19 mouse cellular contexts compared by ENCODE assay signal in the genomic region with DNA sequence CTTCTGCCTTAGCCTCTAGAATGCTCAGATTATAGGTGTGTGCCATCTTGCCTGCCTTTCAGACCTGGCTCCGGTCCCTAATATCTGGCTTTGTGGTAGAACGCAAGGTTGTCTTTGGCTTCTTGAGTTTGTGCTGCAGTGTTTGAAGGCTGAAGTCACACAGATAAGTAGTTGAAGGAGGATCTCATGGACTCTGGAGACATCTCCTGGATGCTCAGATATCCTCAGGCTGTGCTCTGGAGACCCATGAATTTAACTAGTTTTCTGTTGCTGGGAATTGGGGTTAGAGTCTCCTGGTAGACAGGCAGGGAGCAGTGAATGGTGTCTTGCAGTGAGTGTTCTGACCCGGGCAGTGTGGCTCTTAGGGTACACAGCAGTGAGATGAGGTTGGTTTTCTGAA. TPM values are rescaled to one million over a fixed set of nuclear protein-coding genes. Genes with fewer than 3 reads are reported as not detected.
DNase-seq lines count a peak whose midpoint lies in the region; ATAC-seq and TF ChIP-seq lines count a peak whose summit lies in the region.
"Had no signal": no experiment of that assay in that cellular context is flagged by ENCODE, and none has a peak within 500 bp of the region (broad histone marks: within the 10 kb centered on the region; RNA-seq: fewer than 3 reads in every experiment).

No protein-coding gene starts in this region.

- no peak for ATAC-seq in forebrain, postnatal 0 days
- ATAC-seq in forebrain, embryonic 16.5 days, result no peak
- no peak for ATAC-seq in lung, postnatal 0 days
- no peak for ATAC-seq in stomach, postnatal 0 days (ENCODE audit: low FRiP score, low TSS enrichment)
- ATAC-seq: forebrain, embryonic 15.5 days had no signal

- DNase-seq in forebrain, postnatal 0 days, result no peak
- DNase-seq in kidney, adult 2 months, result peak; percentile 10
- DNase-seq in kidney, adult 11 months, result no peak
- peak; percentile 27 for DNase-seq in lung, postnatal 0 days (ENCODE audit: low spot score)
- no peak for DNase-seq in lung, adult 18-20 months
- DNase-seq in stomach, postnatal 0 days (ENCODE audit: low spot score), result no peak
- DNase-seq: adrenal gland, adult 8-10 months; embryo, embryonic 11 days; gastrocnemius, postnatal 10 days; heart, adult 11 months; kidney, postnatal 4 days; lung, postnatal 36 days; thymus, postnatal 25 days had no signal

- H3K36me3 ChIP-seq in forebrain, postnatal 0 days (ENCODE audit: insufficient read depth), result no peaks in the 10 kb centered on the region
- H3K36me3 ChIP-seq in forebrain, embryonic 16.5 days (ENCODE audit: control insufficient read depth, insufficient read depth), result no peaks in the 10 kb centered on the region
- no peaks in the 10 kb centered on the region for H3K36me3 ChIP-seq in kidney, adult 2 months (ENCODE audit: control insufficient read depth, insufficient read depth, low read length)
- H3K36me3 ChIP-seq in lung, postnatal 0 days (ENCODE audit: insufficient read depth, low read length), result no peaks in the 10 kb centered on the region
- H3K36me3 ChIP-seq in stomach, postnatal 0 days (ENCODE audit: control insufficient read depth, insufficient read depth, low read length), result no peaks in the 10 kb centered on the region
- H3K36me3 ChIP-seq: forebrain, embryonic 15.5 days; neural tube, embryonic 13.5 days had no signal

- no peak overlapping the region for H3K27ac ChIP-seq in forebrain, postnatal 0 days (ENCODE audit: low read depth, low read length)
- H3K27ac ChIP-seq in forebrain, embryonic 16.5 days (ENCODE audit: low read length), result no peak overlapping the region
- peak overlapping the region; percentile 80 for H3K27ac ChIP-seq in kidney, adult 2 months (ENCODE audit: insufficient read depth, low read depth, low read length)
- H3K27ac ChIP-seq in lung, postnatal 0 days (ENCODE audit: low read length), result no peak overlapping the region
- no peak overlapping the region for H3K27ac ChIP-seq in stomach, postnatal 0 days (replicated peaks)
- H3K27ac ChIP-seq: forebrain, embryonic 15.5 days; limb, embryonic 13.5 days; liver, embryonic 14.5 days; neural tube, embryonic 13.5 days had no signal

- no peaks in the 10 kb centered on the region for H3K27me3 ChIP-seq in forebrain, postnatal 0 days (ENCODE audit: insufficient read depth, low read length)
- no peaks in the 10 kb centered on the region for H3K27me3 ChIP-seq in forebrain, embryonic 16.5 days (replicated peaks; ENCODE audit: control insufficient read depth, insufficient read depth, low read length)
- H3K27me3 ChIP-seq in kidney, adult 2 months (replicated peaks; ENCODE audit: control insufficient read depth, insufficient read depth, low read length), result no peaks in the 10 kb centered on the region
- peaks cover 1% of the 10 kb centered on the region; the same call in 1 of the 2 replicates for H3K27me3 ChIP-seq in lung, postnatal 0 days (replicated peaks; ENCODE audit: insufficient read depth, low read length)
- H3K27me3 ChIP-seq in stomach, postnatal 0 days (ENCODE audit: control insufficient read depth, insufficient read depth, low read length), result no peaks in the 10 kb centered on the region
- H3K27me3 ChIP-seq: forebrain, embryonic 15.5 days had no signal

- H3K4me2 ChIP-seq in forebrain, postnatal 0 days (ENCODE audit: low read depth), result no peak overlapping the region
- no peak overlapping the region for H3K4me2 ChIP-seq in forebrain, embryonic 16.5 days (ENCODE audit: low read length)
- no peak overlapping the region for H3K4me2 ChIP-seq in lung, postnatal 0 days (replicated peaks; ENCODE audit: low read depth, low read length)
- H3K4me2 ChIP-seq in stomach, postnatal 0 days (replicated peaks; ENCODE audit: low read depth), result no peak overlapping the region
- H3K4me2 ChIP-seq: forebrain, embryonic 15.5 days; limb, embryonic 13.5 days; midbrain, embryonic 11.5 days; neural tube, embryonic 13.5 days had no signal

- no peaks in the 10 kb centered on the region for H3K4me1 ChIP-seq in forebrain, postnatal 0 days (ENCODE audit: insufficient read depth)
- H3K4me1 ChIP-seq in forebrain, embryonic 16.5 days (replicated peaks; ENCODE audit: control insufficient read depth, insufficient read depth, low read length), result peaks cover under 1% of the 10 kb centered on the region
- peaks cover 40% of the 10 kb centered on the region; the same call in 1 of the 2 replicates for H3K4me1 ChIP-seq in kidney, adult 2 months (ENCODE audit: control insufficient read depth, insufficient read depth, low read length)
- H3K4me1 ChIP-seq in lung, postnatal 0 days (ENCODE audit: insufficient read depth, low read depth, low read length), result no peaks in the 10 kb centered on the region
- H3K4me1 ChIP-seq in stomach, postnatal 0 days (replicated peaks; ENCODE audit: control insufficient read depth, insufficient read depth), result no peaks in the 10 kb centered on the region

- TF ChIP-seq POLR2A in kidney, adult 2 months (IDR thresholded peaks at IDR 0.05; ENCODE audit: low read depth, low read length), result no peak

- no peak for TF ChIP-seq EP300 in lung, postnatal 0 days (IDR thresholded peaks at IDR 0.05)
- no peak for TF ChIP-seq EP300 in stomach, postnatal 0 days (optimal IDR thresholded peaks at IDR 0.05)

- no peak overlapping the region for H3K9ac ChIP-seq in forebrain, postnatal 0 days
- H3K9ac ChIP-seq in forebrain, embryonic 16.5 days (replicated peaks; ENCODE audit: low read depth, low read length), result no peak overlapping the region
- H3K9ac ChIP-seq in lung, postnatal 0 days (replicated peaks; ENCODE audit: low read depth), result no peak overlapping the region
- no peak overlapping the region for H3K9ac ChIP-seq in stomach, postnatal 0 days (ENCODE audit: low read length)
- H3K9ac ChIP-seq: forebrain, embryonic 15.5 days; limb, embryonic 13.5 days; liver, embryonic 14.5 days; neural tube, embryonic 13.5 days had no signal

- H3K9me3 ChIP-seq in forebrain, postnatal 0 days (ENCODE audit: low read length), result no peaks in the 10 kb centered on the region
- no peaks in the 10 kb centered on the region for H3K9me3 ChIP-seq in forebrain, embryonic 16.5 days (ENCODE audit: control insufficient read depth, low read length)
- H3K9me3 ChIP-seq in lung, postnatal 0 days (ENCODE audit: low read length), result no peaks in the 10 kb centered on the region
- H3K9me3 ChIP-seq in stomach, postnatal 0 days (ENCODE audit: control insufficient read depth, low read length), result no peaks in the 10 kb centered on the region
- H3K9me3 ChIP-seq: forebrain, embryonic 15.5 days; limb, embryonic 13.5 days; neural tube, embryonic 13.5 days had no signal

- WGBS in forebrain, postnatal 0 days, result 86% methylated on average over 3 of the region's 3 CpGs
- WGBS in forebrain, embryonic 16.5 days, result 87% methylated on average over 3 of the region's 3 CpGs
- WGBS in kidney, adult 2 months, result 68% methylated on average over 3 of the region's 3 CpGs
- 82% methylated on average over 3 of the region's 3 CpGs for WGBS in lung, postnatal 0 days
- 83% methylated on average over 3 of the region's 3 CpGs for WGBS in stomach, postnatal 0 days

- no peak overlapping the region for H3K4me3 ChIP-seq in forebrain, postnatal 0 days (ENCODE audit: low read depth, low read length)
- H3K4me3 ChIP-seq in forebrain, embryonic 16.5 days (replicated peaks; ENCODE audit: low read length), result no peak overlapping the region
- no peak overlapping the region for H3K4me3 ChIP-seq in kidney, adult 2 months (ENCODE audit: insufficient read depth, low read depth, low read length)
- no peak overlapping the region for H3K4me3 ChIP-seq in lung, postnatal 0 days (ENCODE audit: low read depth, low read length)
- H3K4me3 ChIP-seq in stomach, postnatal 0 days (ENCODE audit: low read depth, low read length), result no peak overlapping the region
- H3K4me3 ChIP-seq: forebrain, embryonic 15.5 days; limb, embryonic 13.5 days; neural tube, embryonic 13.5 days had no signal

- peak; percentile 56 for TF ChIP-seq CTCF in forebrain, postnatal 0 days (IDR thresholded peaks at IDR 0.05; ENCODE audit: low read depth)
- TF ChIP-seq CTCF in kidney, adult 2 months (conservative IDR thresholded peaks at IDR 0.05; ENCODE audit: insufficient read depth, insufficient read length, low read depth, low read length), result no peak
- peak; percentile 42 for TF ChIP-seq CTCF in lung, postnatal 0 days (IDR thresholded peaks at IDR 0.05)
- peak; percentile 53 for TF ChIP-seq CTCF in stomach, postnatal 0 days (IDR thresholded peaks at IDR 0.05; ENCODE audit: low read depth)

RNA-seq across cellular contexts. Expression of a gene that starts 6.6 kb away (rescaled TPM):
- total RNA-seq in forebrain, postnatal 0 days (2014; rRNA removed), result 8.4 and 10.2 TPM in 2 replicates
- polyA plus RNA-seq in forebrain, postnatal 0 days (2015; fragmentation: Nextera tagmentation; extraction: Ambion mirVana), result 4.3 and 6.0 TPM in 2 replicates
- 8.8 and 9.5 TPM in 2 replicates for polyA plus RNA-seq in forebrain, embryonic 16.5 days (2015; fragmentation: Nextera tagmentation; extraction: Ambion mirVana)
- 135 and 164 TPM in 2 replicates for polyA plus RNA-seq in kidney, adult 2 months (2012; rRNA removed)
- 4.8 and 5.3 TPM in 2 replicates for polyA plus RNA-seq in lung, postnatal 0 days (2015; fragmentation: Nextera tagmentation; extraction: Ambion mirVana)
- 15.8 and 16.4 TPM in 2 replicates for polyA plus RNA-seq in stomach, postnatal 0 days (2015; fragmentation: Nextera tagmentation; extraction: Ambion mirVana)

Comparison
In these comparisons a context has a peak if more than half of its experiments do, and no peak if none do; other contexts are left out.
1. DNase-seq: peak in kidney, adult 2 months (single experiment) and lung, postnatal 0 days (single experiment); none in forebrain, postnatal 0 days (single experiment), kidney, adult 11 months (single experiment), lung, adult 18-20 months (0 of 2) and stomach, postnatal 0 days (single experiment).